Mouse (Mus musculus) regulatory T cell (primary cell): Measurements from ENCODE around the gene Vwa8.

ENCODE experiments used
- in situ Hi-C: fragments of 300-600 bp; cut with MboI, MseI; formaldehyde crosslinking; loops from one replicate; pipeline ENCODE4 v1.15.1; 2025; ENCODE audit warnings: high pct_unique_total_duplicates

Gene Vwa8

GRCm38 (mm10) chr14:78848941-78849911, at the start of gene Vwa8:
Vwa8 (plus strand) TSS chr14:78849052.
- in situ Hi-C loops = loop anchor here (10.0 kb wide), 1 partner anchor 94 kb away; no protein-coding TSS in a partner anchor

- in situ Hi-C loops = no loop called here
Observed at GRCm38 (mm10) chr14:78802378-78802777, 46.5 kb upstream of the Vwa8 start.

GRCm38 (mm10) chr14:78803924-78804323, 44.9 kb upstream of the Vwa8 start:
- in situ Hi-C loops = no loop called here

DNA sequence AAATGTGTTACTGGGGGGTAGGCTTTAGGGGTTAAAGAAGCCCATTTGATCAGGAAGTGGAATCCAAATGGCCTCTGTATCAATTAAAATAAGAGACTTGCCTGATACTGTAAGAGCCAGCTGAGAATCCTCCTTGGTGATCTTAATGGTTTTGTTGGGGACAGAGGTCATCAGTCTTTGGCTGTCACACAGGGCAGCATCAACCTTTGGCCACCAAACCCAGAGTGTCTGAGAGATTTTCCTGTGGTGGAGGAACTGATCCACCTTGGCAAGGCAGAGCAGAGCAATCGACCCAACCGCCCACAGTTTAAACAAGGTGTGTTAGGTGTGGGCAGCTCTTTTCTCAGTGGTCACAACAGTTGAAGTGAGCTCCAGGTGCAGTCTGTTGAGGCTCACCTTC, 36.0 kb upstream of the Vwa8 start:
- in situ Hi-C loops = loop anchor here (5.0 kb wide), 1 partner anchor 36 kb away; no protein-coding TSS in a partner anchor

GRCm38 (mm10) chr14:78816411-78816810, 32.4 kb upstream of the Vwa8 start:
- in situ Hi-C loops = no loop called here

DNA sequence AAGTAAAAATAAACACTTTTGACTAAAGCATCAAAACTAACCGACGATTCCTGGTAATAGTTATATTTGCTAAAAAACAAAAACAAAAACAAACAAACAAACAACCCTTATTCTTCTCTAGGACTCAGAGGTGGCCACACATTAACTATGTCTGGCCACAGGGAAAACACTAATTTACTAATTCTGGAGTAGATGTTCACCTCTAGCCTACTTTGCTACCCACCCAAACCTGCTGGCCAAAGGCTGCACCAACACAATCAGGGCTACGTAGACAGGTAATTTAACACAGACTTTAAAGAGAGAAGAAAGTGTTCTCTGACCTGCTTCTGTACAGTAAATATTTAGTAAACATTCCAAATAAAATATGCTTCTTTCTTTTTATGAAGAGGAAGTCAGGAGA, 31.2 kb upstream of the Vwa8 start:
- in situ Hi-C loops = no loop called here

- in situ Hi-C loops = no loop called here
Observed at GRCm38 (mm10) chr14:78818406-78818805, 30.4 kb upstream of the Vwa8 start.

- in situ Hi-C loops = no loop called here
Observed at GRCm38 (mm10) chr14:78824013-78824412, 24.8 kb upstream of the Vwa8 start.

- in situ Hi-C loops = no loop called here
Observed at GRCm38 (mm10) chr14:78824507-78824906, 24.3 kb upstream of the Vwa8 start.

GRCm38 (mm10) chr14:78831158-78831557, 17.7 kb upstream of the Vwa8 start:
- in situ Hi-C loops = no loop called here

GRCm38 (mm10) chr14:78847948-78848347, 904 bp upstream of the Vwa8 start:
- in situ Hi-C loops = loop anchor here (10.0 kb wide), 1 partner anchor 93 kb away; no protein-coding TSS in a partner anchor

GRCm38 (mm10) chr14:78848477-78848876, 375 bp upstream of the Vwa8 start:
- in situ Hi-C loops = loop anchor here (10.0 kb wide), 1 partner anchor 94 kb away; no protein-coding TSS in a partner anchor

- in situ Hi-C loops = loop anchor here (10.0 kb wide), 1 partner anchor 95 kb away; no protein-coding TSS in a partner anchor
Observed at GRCm38 (mm10) chr14:78849961-78850578, 1.2 kb downstream of the Vwa8 start.

DNA sequence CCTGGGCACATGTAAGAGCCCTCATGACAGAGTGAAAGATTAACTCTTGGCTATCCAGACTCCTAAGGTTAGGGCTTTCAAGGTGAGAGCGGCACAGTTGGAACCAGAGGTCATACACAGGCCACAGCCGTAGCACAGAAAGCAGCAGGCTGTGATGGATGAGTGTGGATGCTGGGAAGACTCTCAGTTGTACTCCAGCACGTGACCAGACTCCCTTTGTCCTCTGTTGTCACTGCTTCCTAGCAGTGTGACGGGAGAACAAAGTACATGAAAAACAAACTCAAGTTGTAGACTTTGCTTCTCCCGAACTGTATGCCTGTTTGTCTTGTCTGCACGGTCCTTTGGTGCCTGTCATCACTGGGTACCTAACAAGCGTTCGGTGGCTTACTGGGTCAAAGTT, 1.8 kb downstream of the Vwa8 start:
- in situ Hi-C loops = no loop called here

GRCm38 (mm10) chr14:78851366-78851765, 2.5 kb downstream of the Vwa8 start:
- in situ Hi-C loops = no loop called here

DNA sequence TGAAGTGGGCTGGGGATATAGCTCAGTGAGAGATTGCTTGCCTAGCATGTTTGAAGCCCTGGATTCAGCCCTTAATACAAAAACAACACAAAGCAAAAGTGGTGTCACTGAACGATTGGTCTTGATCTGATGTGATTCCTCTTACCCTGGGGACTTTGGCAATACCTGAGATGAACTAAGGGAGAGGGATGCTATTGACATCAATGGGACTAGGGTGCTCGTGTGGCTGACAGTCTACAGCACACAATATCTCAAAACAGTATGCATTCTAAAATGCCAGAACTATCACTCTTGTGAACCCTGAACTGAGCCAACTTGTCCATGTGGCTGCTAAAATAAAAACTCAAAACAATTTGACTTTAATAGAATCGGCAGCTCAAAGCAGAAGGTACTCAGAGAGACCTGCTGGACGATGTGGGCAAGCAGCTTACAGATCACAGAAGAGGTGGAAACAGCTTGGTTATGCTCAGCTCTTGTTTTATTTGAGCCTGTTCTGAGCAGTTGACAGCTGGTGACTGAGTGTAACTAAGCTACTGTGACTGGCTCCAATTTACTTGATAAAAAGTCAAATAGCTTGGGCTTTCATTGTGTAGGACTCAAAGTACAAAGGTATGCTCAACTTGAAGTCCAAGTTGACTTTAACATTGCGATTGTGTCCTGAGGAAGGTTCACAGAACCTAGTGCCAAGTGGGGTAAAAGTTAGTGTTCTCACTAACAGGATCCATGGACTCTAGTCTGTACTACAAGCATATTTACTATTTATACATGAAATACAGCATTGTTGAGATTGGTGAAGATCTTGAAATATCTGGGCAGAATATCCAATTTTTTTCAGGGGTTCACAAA, 3.8 kb downstream of the Vwa8 start:
- in situ Hi-C loops = no loop called here

- in situ Hi-C loops = no loop called here
Observed at GRCm38 (mm10) chr14:78861156-78861555, 12.3 kb downstream of the Vwa8 start.

- in situ Hi-C loops = no loop called here
Observed at GRCm38 (mm10) chr14:78870036-78870435, 21.2 kb downstream of the Vwa8 start.

- in situ Hi-C loops = no loop called here
Observed at GRCm38 (mm10) chr14:78877176-78877575, 28.3 kb downstream of the Vwa8 start.

GRCm38 (mm10) chr14:78878402-78879045, 29.7 kb downstream of the Vwa8 start:
- in situ Hi-C loops = no loop called here

- in situ Hi-C loops = no loop called here
Observed at GRCm38 (mm10) chr14:78880879-78881278, 32.0 kb downstream of the Vwa8 start.
